Mouse (Mus musculus) midbrain, embryonic 14.5 days (tissue): ENCODE results near the gene Sntg2. TPM values are rescaled to one million over a fixed set of nuclear protein-coding genes. Genes with fewer than 3 reads are reported as not detected.

Source experiments
- ATAC-seq: fragments of 200-750 bp; cut with Nextera tagmentation; 2 replicates; pipeline ENCODE4 v1.8.0; 2017; ENCODE audit warnings: moderate number of reproducible peaks, moderate library complexity; ENCODE audit not compliant: low FRiP score, low TSS enrichment
- DNase-seq: peaks from one replicate; pipeline ENCODE4 v3.0.0-alpha.2; 2015
- H3K27ac ChIP-seq: fragments of 300-500 bp; sonication (generic); replicated peaks from 2 replicates; pipeline ENCODE4 v1.5.1; 2014; ENCODE audit warnings: mild to moderate bottlenecking, low read depth, low read length, moderate library complexity
- H3K27me3 ChIP-seq: fragments of 300-500 bp; sonication (generic); 2 replicates; pipeline ENCODE4 v1.6.1; 2014; ENCODE audit warnings: low read length, control low read depth, mixed read lengths; ENCODE audit not compliant: control insufficient read depth, insufficient read depth
- H3K36me3 ChIP-seq: fragments of 300-500 bp; sonication (generic); 2 replicates; pipeline ENCODE4 v1.6.1; 2014; ENCODE audit warnings: low read length, control low read depth; ENCODE audit not compliant: control insufficient read depth, insufficient read depth
- H3K4me1 ChIP-seq: fragments of 300-500 bp; sonication (generic); 2 replicates; pipeline ENCODE4 v1.6.1; 2014; ENCODE audit warnings: mild to moderate bottlenecking, antibody characterized with exemption, low read length, control low read depth; ENCODE audit not compliant: control insufficient read depth, insufficient read depth
- H3K4me2 ChIP-seq: fragments of 300-500 bp; sonication (generic); 2 replicates; pipeline ENCODE4 v1.6.1; 2014; ENCODE audit warnings: mild to moderate bottlenecking, low read length, moderate library complexity
- H3K4me3 ChIP-seq: fragments of 300-500 bp; sonication (generic); replicated peaks from 2 replicates; pipeline ENCODE4 v1.5.1; 2014; ENCODE audit warnings: low read depth, low read length
- H3K9ac ChIP-seq: fragments of 300-500 bp; sonication (generic); replicated peaks from 2 replicates; pipeline ENCODE4 v1.6.1; 2014; ENCODE audit warnings: mild to moderate bottlenecking, low read length, moderate library complexity
- H3K9me3 ChIP-seq: fragments of 300-500 bp; sonication (generic); 2 replicates; pipeline ENCODE4 v1.6.1; 2016; ENCODE audit warnings: low read length, control low read depth, mixed read lengths; ENCODE audit not compliant: control insufficient read depth
- WGBS: fragments of 180-500 bp; shearing (Covaris S2); extraction: QIAGEN DNeasy Blood & Tissue Kit; methylation state at CpG from one replicate; pipeline ENCODE4 v1.1.7; 2014; 5-methylcytosine and 5-hydroxymethylcytosine counted together
- polyA plus RNA-seq: library from polyadenylated mRNA; unstranded; fragments of >200 nt; fragmentation: Nextera tagmentation; extraction: Ambion mirVana; gene quantifications from 2 replicates; pipeline ENCODE4 v1.2.1, GENCODE M21; 2014

Gene Sntg2
- polyA plus RNA-seq, 1 experiment from 2014 or later: 4.9 TPM

GRCm38 (mm10) chr12:30258641-30259040, 114.5 kb downstream of the Sntg2 start:
- Histone ChIP-seq H3K4me1 (no peaks in the 10 kb centered on the region), H3K27me3 (no peaks in the 10 kb centered on the region), H3K36me3 (no peaks in the 10 kb centered on the region), H3K9me3 (no peaks in the 10 kb centered on the region), H3K27ac (no peak overlapping the region), H3K4me3 (no peak overlapping the region), H3K4me2 (no peak overlapping the region), H3K9ac (no peak overlapping the region)
- ATAC-seq (no peak), DNase-seq (no peak)
- WGBS: 38% methylated on average over 2 of the region's 2 CpGs

GRCm38 (mm10) chr12:30257664-30258063, 115.5 kb downstream of the Sntg2 start:
- Histone ChIP-seq H3K4me3 (no peak overlapping the region), H3K27ac (no peak overlapping the region), H3K9me3 (no peaks in the 10 kb centered on the region), H3K36me3 (no peaks in the 10 kb centered on the region), H3K4me2 (no peak overlapping the region), H3K4me1 (no peaks in the 10 kb centered on the region), H3K9ac (no peak overlapping the region), H3K27me3 (no peaks in the 10 kb centered on the region)
- ATAC-seq (no peak), DNase-seq (no peak)
- 95% methylated on average over 7 of the region's 7 CpGs for WGBS

DNA sequence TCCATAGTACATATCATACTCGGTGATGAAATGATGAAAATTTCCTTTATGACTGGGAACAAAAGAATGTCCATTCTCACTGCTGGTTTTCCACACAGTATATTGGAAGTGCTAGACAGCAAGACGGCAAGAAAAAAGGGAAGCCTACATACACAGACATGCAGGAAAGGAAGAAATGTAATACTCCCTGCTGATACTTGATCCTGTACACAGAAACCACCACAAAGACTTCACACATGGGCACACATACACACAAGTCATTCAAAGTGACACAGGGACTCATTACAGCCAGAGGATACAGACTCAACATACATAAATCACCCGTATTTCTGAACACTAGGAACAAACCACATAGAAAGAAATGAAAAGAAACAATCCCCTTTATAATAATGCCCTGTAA, 117.0 kb downstream of the Sntg2 start:
- Histone ChIP-seq H3K9me3 (no peaks in the 10 kb centered on the region), H3K4me2 (no peak overlapping the region), H3K4me3 (no peak overlapping the region), H3K36me3 (no peaks in the 10 kb centered on the region), H3K27me3 (no peaks in the 10 kb centered on the region), H3K27ac (no peak overlapping the region), H3K4me1 (no peaks in the 10 kb centered on the region), H3K9ac (no peak overlapping the region)
- ATAC-seq: no peak
- DNase-seq: no peak
- WGBS: 69% methylated on average over 3 of the region's 3 CpGs

DNA sequence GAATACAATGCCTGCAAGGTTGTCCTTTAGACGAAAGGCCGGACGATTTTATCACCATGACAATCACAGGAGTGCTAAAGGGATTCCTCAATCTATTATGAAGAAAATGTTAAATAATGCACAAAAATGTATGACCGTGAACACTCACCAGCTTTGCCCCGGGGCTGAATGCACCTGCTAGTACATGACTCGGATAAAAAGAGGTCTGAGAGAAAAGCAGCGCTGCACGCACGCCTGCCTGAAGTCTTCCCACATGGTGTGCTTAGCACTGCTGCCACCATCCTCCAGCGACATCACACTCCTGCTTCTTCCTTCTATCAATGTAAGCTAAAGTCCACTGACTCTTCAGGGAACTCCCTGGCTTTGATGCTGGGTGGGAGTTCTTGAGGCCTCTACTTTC, 118.6 kb downstream of the Sntg2 start:
- Histone ChIP-seq H3K36me3 (no peaks in the 10 kb centered on the region), H3K27me3 (no peaks in the 10 kb centered on the region), H3K9me3 (no peaks in the 10 kb centered on the region), H3K4me1 (no peaks in the 10 kb centered on the region), H3K4me2 (no peak overlapping the region), H3K9ac (no peak overlapping the region), H3K27ac (no peak overlapping the region), H3K4me3 (no peak overlapping the region)
- DNase-seq (peak; percentile 55), ATAC-seq (no peak)
- WGBS: 54% methylated on average over 10 of the region's 10 CpGs

GRCm38 (mm10) chr12:30252381-30252780, 120.8 kb downstream of the Sntg2 start:
- H3K27me3 ChIP-seq: no peaks in the 10 kb centered on the region
- no peak overlapping the region for H3K4me2 ChIP-seq
- H3K9ac ChIP-seq: no peak overlapping the region
- H3K27ac ChIP-seq: no peak overlapping the region
- ATAC-seq (no peak), DNase-seq (no peak)
- H3K4me1 ChIP-seq: no peaks in the 10 kb centered on the region
- H3K9me3 ChIP-seq: no peaks in the 10 kb centered on the region
- WGBS: 93% methylated on average over 4 of the region's 4 CpGs
- H3K4me3 ChIP-seq: no peak overlapping the region
- no peaks in the 10 kb centered on the region for H3K36me3 ChIP-seq

DNA sequence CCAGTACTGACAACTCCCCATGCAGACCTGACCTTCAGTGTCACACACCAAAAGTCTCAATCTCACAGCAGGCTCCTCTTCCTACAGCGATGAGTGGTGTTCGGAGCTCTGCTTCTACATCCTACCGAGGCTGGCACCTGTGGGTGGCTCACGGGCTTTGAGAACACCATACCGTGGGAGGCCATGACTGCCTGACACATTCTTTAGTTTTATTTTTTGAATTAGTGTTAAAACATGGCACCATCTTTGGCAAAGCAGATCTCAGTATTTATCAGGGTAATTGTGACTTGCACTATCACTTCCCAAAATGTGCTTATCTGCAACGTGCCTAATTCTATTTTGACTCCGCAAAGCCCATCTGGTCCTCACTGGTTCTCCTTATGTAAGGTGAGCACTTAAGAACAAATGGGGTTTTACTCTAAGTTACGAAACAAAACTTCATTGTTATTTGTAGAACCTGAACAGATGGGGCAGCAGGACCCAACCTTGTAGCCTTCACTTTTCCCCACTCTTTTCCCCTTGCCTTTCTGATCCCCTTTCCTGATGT, 121.8 kb downstream of the Sntg2 start:
- no peak overlapping the region for H3K4me2 ChIP-seq
- H3K9me3 ChIP-seq: no peaks in the 10 kb centered on the region
- H3K9ac ChIP-seq: no peak overlapping the region
- H3K4me3 ChIP-seq: no peak overlapping the region
- no peaks in the 10 kb centered on the region for H3K4me1 ChIP-seq
- DNase-seq (no peak), ATAC-seq (no peak)
- H3K27me3 ChIP-seq: no peaks in the 10 kb centered on the region
- no peaks in the 10 kb centered on the region for H3K36me3 ChIP-seq
- 91% methylated on average over 8 of the region's 8 CpGs for WGBS
- H3K27ac ChIP-seq: no peak overlapping the region

GRCm38 (mm10) chr12:30249068-30249467, 124.1 kb downstream of the Sntg2 start:
- Histone ChIP-seq H3K4me3 (no peak overlapping the region), H3K36me3 (no peaks in the 10 kb centered on the region), H3K4me2 (no peak overlapping the region), H3K9ac (no peak overlapping the region), H3K27me3 (no peaks in the 10 kb centered on the region), H3K27ac (no peak overlapping the region), H3K4me1 (no peaks in the 10 kb centered on the region), H3K9me3 (no peaks in the 10 kb centered on the region)
- peak; percentile 47 for DNase-seq
- WGBS: 92% methylated on average over 3 of the region's 3 CpGs
- no peak for ATAC-seq

- Histone ChIP-seq H3K27me3 (no peaks in the 10 kb centered on the region), H3K4me3 (no peak overlapping the region), H3K9me3 (no peaks in the 10 kb centered on the region), H3K36me3 (no peaks in the 10 kb centered on the region), H3K4me1 (no peaks in the 10 kb centered on the region), H3K27ac (no peak overlapping the region), H3K4me2 (no peak overlapping the region), H3K9ac (no peak overlapping the region)
- WGBS: 84% methylated on average over 5 of the region's 5 CpGs
- no peak for ATAC-seq
- DNase-seq: no peak
These were observed 126.8 kb downstream of the Sntg2 start for GRCm38 (mm10) chr12:30246286-30246945.

DNA sequence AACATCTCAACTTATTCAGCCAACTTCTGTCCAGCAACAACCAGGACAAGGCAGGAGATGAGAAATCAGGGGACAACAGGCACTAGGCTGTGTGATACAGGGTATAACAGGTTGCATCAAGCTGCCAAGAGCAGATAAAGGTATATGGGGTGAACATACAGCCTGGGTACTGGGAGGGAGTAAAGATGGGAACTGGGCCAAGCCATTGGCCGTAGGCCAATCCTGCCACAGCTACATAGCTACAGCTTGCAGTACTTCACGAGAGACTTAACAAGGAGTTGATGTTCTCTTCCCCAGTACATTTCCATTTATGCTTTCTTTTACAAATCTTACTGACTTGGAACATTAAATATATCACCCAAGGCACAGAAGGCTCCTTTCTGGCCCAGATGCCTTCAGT, 129.0 kb downstream of the Sntg2 start:
- no peaks in the 10 kb centered on the region for H3K27me3 ChIP-seq
- H3K27ac ChIP-seq: no peak overlapping the region
- H3K4me1 ChIP-seq: no peaks in the 10 kb centered on the region
- 64% methylated on average over 2 of the region's 2 CpGs for WGBS
- no peak overlapping the region for H3K4me3 ChIP-seq
- no peak overlapping the region for H3K4me2 ChIP-seq
- no peaks in the 10 kb centered on the region for H3K36me3 ChIP-seq
- ATAC-seq: no peak
- H3K9ac ChIP-seq: no peak overlapping the region
- DNase-seq: peak; percentile 49
- H3K9me3 ChIP-seq: no peaks in the 10 kb centered on the region
